Mouse (Mus musculus) thymus, adult 18-20 months (tissue): ENCODE measurements around the gene A4gnt.
"Not testable (repeated sequence)": the region's sequence is repeated elsewhere in the genome, so short reads cannot be mapped to it uniquely, and the experiment has no call there.

ENCODE experiments used
- DNase-seq, 2 experiments: peaks; one replicate each; pipeline ENCODE4 v3.0.0; 2022; ENCODE audit warnings: mixed read lengths in 2 of 2

Gene A4gnt

GRCm38 (mm10) chr9:99612202-99612601 lies at the start of gene A4gnt:
A4gnt (plus strand) TSS chr9:99612502.
- DNase-seq, result no peak

- peak; percentile 22 to 23 for DNase-seq
Measured at GRCm38 (mm10) chr9:99563714-99564113, 48.6 kb upstream of the A4gnt start.

GRCm38 (mm10) chr9:99568023-99568346 lies 44.3 kb upstream of the A4gnt start:
- no peak for DNase-seq

- DNase-seq, result peak; percentile 85
Measured at GRCm38 (mm10) chr9:99568347-99569070, 43.8 kb upstream of the A4gnt start, which contains the start of gene Armc8. Armc8 (minus strand) TSS chr9:99568899.

GRCm38 (mm10) chr9:99569071-99569397 lies 43.3 kb upstream of the A4gnt start:
- no peak for DNase-seq

- DNase-seq, result peak; percentile 81 to 86
Measured at GRCm38 (mm10) chr9:99575677-99576480, 36.4 kb upstream of the A4gnt start, which contains the start of gene Dbr1. Dbr1 (plus strand) TSS chr9:99575799.

- no peak for DNase-seq
Measured at GRCm38 (mm10) chr9:99580655-99581054, 31.6 kb upstream of the A4gnt start.

- DNase-seq, result no peak
Measured at GRCm38 (mm10) chr9:99587505-99588202, 24.6 kb upstream of the A4gnt start.

- DNase-seq, result no peak
Measured at GRCm38 (mm10) chr9:99591144-99591543, 21.2 kb upstream of the A4gnt start.

- DNase-seq, result not testable (repeated sequence)
Measured at GRCm38 (mm10) chr9:99599127-99599526, 13.2 kb upstream of the A4gnt start.

- DNase-seq, result no peak
Measured at GRCm38 (mm10) chr9:99603566-99603965, 8.7 kb upstream of the A4gnt start.

GRCm38 (mm10) chr9:99619688-99620087 lies 7.4 kb downstream of the A4gnt start:
- no peak for DNase-seq

- no peak for DNase-seq
Measured at GRCm38 (mm10) chr9:99620196-99620595, 7.9 kb downstream of the A4gnt start.

- no peak for DNase-seq
Measured at GRCm38 (mm10) chr9:99622034-99622433, 9.7 kb downstream of the A4gnt start.

- no peak for DNase-seq
Measured at GRCm38 (mm10) chr9:99622966-99623365, 10.7 kb downstream of the A4gnt start.

- no peak for DNase-seq
Measured at GRCm38 (mm10) chr9:99624117-99624516, 11.8 kb downstream of the A4gnt start.

- no peak for DNase-seq
Measured at GRCm38 (mm10) chr9:99628581-99628980, 16.3 kb downstream of the A4gnt start.

GRCm38 (mm10) chr9:99629281-99630011 lies 17.1 kb downstream of the A4gnt start, which contains the start of gene Dzip1l:
Dzip1l (plus strand) TSS chr9:99629496.
- no peak for DNase-seq

- no peak for DNase-seq
Measured at GRCm38 (mm10) chr9:99630071-99630470, 17.8 kb downstream of the A4gnt start.

GRCm38 (mm10) chr9:99630528-99631125 lies 18.3 kb downstream of the A4gnt start:
- DNase-seq, result no peak

GRCm38 (mm10) chr9:99631781-99632180 lies 19.5 kb downstream of the A4gnt start:
- no peak for DNase-seq

- DNase-seq, result no peak
Measured at GRCm38 (mm10) chr9:99632264-99632663, 20.0 kb downstream of the A4gnt start.
